Mouse (Mus musculus): ENCODE results near the gene Ndufs2.

DNA sequence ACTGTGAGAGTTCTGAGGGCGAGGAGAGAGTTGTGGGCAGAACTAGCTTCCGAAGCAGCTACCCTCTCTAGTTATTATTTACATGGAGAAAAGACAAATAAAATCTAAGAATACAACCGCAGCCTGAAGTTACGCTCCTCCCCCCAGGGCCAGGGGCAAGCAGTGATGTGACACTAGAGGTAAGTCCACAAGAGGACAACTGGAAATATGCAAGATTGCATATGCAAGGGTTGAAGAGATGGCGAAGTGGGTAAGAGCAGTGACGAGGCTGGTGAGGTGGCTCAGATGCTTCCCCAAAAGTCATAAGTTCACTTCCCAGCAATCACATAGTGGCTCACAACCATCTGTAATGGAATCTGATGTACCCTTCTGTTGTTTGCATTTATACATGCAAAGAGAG lies 28.0 kb downstream of the Ndufs2 start:
- TF ChIP-seq CTCF (IDR thresholded peaks at IDR 0.05) (no peak), EP300 (IDR thresholded peaks at IDR 0.05) (no peak)
